Mouse (Mus musculus) midbrain, postnatal 0 days (tissue): ENCODE measurements around the gene Zmym6. TPM values are rescaled to one million over a fixed set of nuclear protein-coding genes. Genes with fewer than 3 reads are reported as not detected.

Experiments
- ATAC-seq: fragments of 200-750 bp; cut with Nextera tagmentation; 2 replicates; pipeline ENCODE4 v1.8.0; 2017; ENCODE audit warnings: moderate number of reproducible peaks, mild to moderate bottlenecking, moderate TSS enrichment, moderate library complexity; ENCODE audit not compliant: low FRiP score
- DNase-seq: peaks from one replicate; pipeline ENCODE4 v3.0.0-alpha.2; 2015; ENCODE audit warnings: low spot score
- H3K27ac ChIP-seq: fragments of 300-500 bp; sonication (generic); 2 replicates; pipeline ENCODE4 v1.5.1; 2014; ENCODE audit warnings: low read depth, mild to moderate bottlenecking, low read length, mixed read lengths
- H3K27me3 ChIP-seq: fragments of 300-500 bp; sonication (generic); 2 replicates; pipeline ENCODE4 v1.6.1; 2014; ENCODE audit warnings: low read length, control low read depth, mixed read lengths; ENCODE audit not compliant: insufficient read depth
- H3K36me3 ChIP-seq: fragments of 300-500 bp; sonication (generic); 2 replicates; pipeline ENCODE4 v1.6.1; 2014; ENCODE audit warnings: low read length, control low read depth, mixed read lengths; ENCODE audit not compliant: insufficient read depth
- H3K4me1 ChIP-seq: fragments of 300-500 bp; sonication (generic); 2 replicates; pipeline ENCODE4 v1.6.1; 2014; ENCODE audit warnings: mild to moderate bottlenecking, control low read depth, antibody characterized with exemption, low read length, mixed read lengths; ENCODE audit not compliant: insufficient read depth
- H3K4me2 ChIP-seq: fragments of 300-500 bp; sonication (generic); 2 replicates; pipeline ENCODE4 v1.6.1; 2014; ENCODE audit warnings: low read depth, mild to moderate bottlenecking, low read length, mixed read lengths; ENCODE audit not compliant: poor library complexity, severe bottlenecking
- H3K4me3 ChIP-seq: fragments of 300-500 bp; sonication (generic); 2 replicates; pipeline ENCODE4 v1.5.1; 2014; ENCODE audit warnings: low read depth, mild to moderate bottlenecking, low read length, moderate library complexity
- H3K9ac ChIP-seq: fragments of 300-500 bp; sonication (generic); replicated peaks from 2 replicates; pipeline ENCODE4 v1.6.1; 2014; ENCODE audit warnings: mild to moderate bottlenecking, low read length, moderate library complexity, mixed read lengths; ENCODE audit not compliant: poor library complexity, severe bottlenecking
- H3K9me3 ChIP-seq: fragments of 300-500 bp; sonication (generic); 2 replicates; pipeline ENCODE4 v1.6.1; 2016; ENCODE audit warnings: low read length, control low read depth
- CTCF ChIP-seq: IDR thresholded peaks from 2 replicates; pipeline ENCODE4 v1.5.1; 2016; ENCODE audit warnings: antibody characterized with exemption, mild to moderate bottlenecking
- WGBS: fragments of 180-500 bp; shearing (Covaris S2); extraction: QIAGEN DNeasy Blood & Tissue Kit; methylation state at CpG from one replicate; pipeline ENCODE4 v1.1.7; 2014; 5-methylcytosine and 5-hydroxymethylcytosine counted together
- polyA plus RNA-seq: library from polyadenylated mRNA; unstranded; fragments of >200 nt; fragmentation: Nextera tagmentation; extraction: Ambion mirVana; gene quantifications from 2 replicates; pipeline ENCODE4 v1.2.1, GENCODE M21; 2015
- total RNA-seq: library from RNA; depleted of rRNA; stranded (reverse); fragments of >200 nt; gene quantifications from 2 replicates; pipeline ENCODE4 v1.2.3, GENCODE M21; 2014; rRNA removed

Zmym6 gene
- total RNA-seq (41.1 and 44.3 TPM in 2 replicates), polyA plus RNA-seq (24.6 and 28.2 TPM in 2 replicates)

- peak; percentile 35 for TF ChIP-seq CTCF
- under 1% methylated on average over 45 of the region's 46 CpGs for WGBS
- H3K4me2 ChIP-seq = peak within 1 kb of the TSS; percentile 66
- peak within 1 kb of the TSS; percentile 91 for H3K27ac ChIP-seq
- no peaks in the 10 kb centered on the region for H3K9me3 ChIP-seq
- peak within 1 kb of the TSS; percentile 54 for H3K4me3 ChIP-seq
- ATAC-seq (peak; percentile 98), DNase-seq (peak; percentile 99)
- H3K9ac ChIP-seq = peak within 1 kb of the TSS; percentile 60
- H3K27me3 ChIP-seq = no peaks in the 10 kb centered on the region
- no peaks in the 10 kb centered on the region for H3K36me3 ChIP-seq
- peaks cover 5% of the 10 kb centered on the region; the same call in 1 of the 2 replicates for H3K4me1 ChIP-seq
Observed at GRCm38 (mm10) chr4:127076875-127077548, at the start of gene Zmym6. Gene Zmym6 (plus strand): TSS chr4:127077383.

- no peak for TF ChIP-seq CTCF
- DNase-seq (no peak), ATAC-seq (no peak)
- H3K9ac ChIP-seq = no peak overlapping the region
- H3K27me3 ChIP-seq = no peaks in the 10 kb centered on the region
- no peak overlapping the region for H3K27ac ChIP-seq
- H3K36me3 ChIP-seq = peaks cover 48% of the 10 kb centered on the region
- H3K4me3 ChIP-seq = no peak overlapping the region
- no peak overlapping the region for H3K4me2 ChIP-seq
- no peaks in the 10 kb centered on the region for H3K4me1 ChIP-seq
- 93% methylated on average over 3 of the region's 3 CpGs for WGBS
- no peaks in the 10 kb centered on the region for H3K9me3 ChIP-seq
Observed at GRCm38 (mm10) chr4:127037158-127037557, 40.0 kb upstream of the Zmym6 start.

GRCm38 (mm10) chr4:127037908-127038827, 39.0 kb upstream of the Zmym6 start:
- H3K4me1 ChIP-seq = no peaks in the 10 kb centered on the region
- H3K36me3 ChIP-seq = peaks cover 48% of the 10 kb centered on the region
- H3K27me3 ChIP-seq = no peaks in the 10 kb centered on the region
- ATAC-seq = no peak
- no peak overlapping the region for H3K4me2 ChIP-seq
- TF ChIP-seq CTCF = no peak
- no peak for DNase-seq
- 86% methylated on average over 8 of the region's 8 CpGs for WGBS
- H3K4me3 ChIP-seq = no peak overlapping the region
- no peak overlapping the region for H3K27ac ChIP-seq
- no peaks in the 10 kb centered on the region for H3K9me3 ChIP-seq
- H3K9ac ChIP-seq = no peak overlapping the region

GRCm38 (mm10) chr4:127038828-127039349, 38.3 kb upstream of the Zmym6 start:
- Histone ChIP-seq H3K27me3 (no peaks in the 10 kb centered on the region), H3K36me3 (peaks cover 41% of the 10 kb centered on the region), H3K4me3 (no peak overlapping the region), H3K9ac (no peak overlapping the region), H3K4me1 (no peaks in the 10 kb centered on the region), H3K27ac (no peak overlapping the region), H3K4me2 (no peak overlapping the region), H3K9me3 (no peaks in the 10 kb centered on the region)
- DNase-seq (no peak), ATAC-seq (no peak)
- 95% methylated on average over 3 of the region's 3 CpGs for WGBS
- TF ChIP-seq CTCF = no peak

GRCm38 (mm10) chr4:127039871-127040483, 37.2 kb upstream of the Zmym6 start:
- Histone ChIP-seq H3K9ac (no peak overlapping the region), H3K36me3 (peaks cover 32% of the 10 kb centered on the region)
- WGBS = 74% methylated on average over 3 of the region's 3 CpGs

More at GRCm38 (mm10) chr4:127039871-127040483, 37.2 kb upstream of the Zmym6 start:
- Histone ChIP-seq H3K27me3 (no peaks in the 10 kb centered on the region), H3K27ac (no peak overlapping the region), H3K4me3 (no peak overlapping the region), H3K4me2 (no peak overlapping the region), H3K9me3 (no peaks in the 10 kb centered on the region), H3K4me1 (no peaks in the 10 kb centered on the region)
- peak; percentile 31 for TF ChIP-seq CTCF
- ATAC-seq (no peak), DNase-seq (no peak)
